Mouse (Mus musculus) liver, postnatal 0 days (tissue): ENCODE results near the gene Ankrd44. TPM values are rescaled to one million over a fixed set of nuclear protein-coding genes. Genes with fewer than 3 reads are reported as not detected.

ENCODE experiments used
- ATAC-seq: fragments of 200-750 bp; cut with Nextera tagmentation; 2 replicates; pipeline ENCODE4 v1.8.0; 2017; ENCODE audit warnings: mild to moderate bottlenecking, moderate library complexity
- DNase-seq: peaks from one replicate; pipeline ENCODE4 v3.0.0-alpha.2; 2016
- H3K27ac ChIP-seq: fragments of 300-500 bp; sonication (generic); 2 replicates; pipeline ENCODE4 v1.5.1; 2014; ENCODE audit warnings: antibody characterized with exemption, moderate library complexity, mild to moderate bottlenecking, low read depth
- H3K27me3 ChIP-seq: fragments of 300-500 bp; sonication (generic); 2 replicates; pipeline ENCODE4 v1.6.1; 2014; ENCODE audit warnings: low read length, control low read depth, mixed read lengths; ENCODE audit not compliant: insufficient read depth
- H3K36me3 ChIP-seq: fragments of 300-500 bp; sonication (generic); replicated peaks from 2 replicates; pipeline ENCODE4 v1.6.1; 2014; ENCODE audit warnings: mild to moderate bottlenecking, control low read depth, low read length, moderate library complexity, mixed read lengths; ENCODE audit not compliant: insufficient read depth
- H3K4me1 ChIP-seq: fragments of 300-500 bp; sonication (generic); 2 replicates; pipeline ENCODE4 v1.6.1; 2014; ENCODE audit warnings: antibody characterized with exemption, mild to moderate bottlenecking, control low read depth; ENCODE audit not compliant: insufficient read depth
- H3K4me2 ChIP-seq: fragments of 300-500 bp; sonication (generic); 2 replicates; pipeline ENCODE4 v1.6.1; 2014; ENCODE audit warnings: low read depth, mild to moderate bottlenecking, low read length, moderate library complexity, mixed read lengths
- H3K4me3 ChIP-seq: fragments of 300-500 bp; sonication (generic); 2 replicates; pipeline ENCODE4 v1.5.1; 2014; ENCODE audit warnings: low read depth, low read length
- H3K9ac ChIP-seq: fragments of 300-500 bp; sonication (generic); replicated peaks from 2 replicates; pipeline ENCODE4 v1.6.1; 2014; ENCODE audit warnings: mild to moderate bottlenecking, moderate library complexity
- H3K9me3 ChIP-seq: fragments of 300-500 bp; sonication (generic); 2 replicates; pipeline ENCODE4 v1.6.1; 2016; ENCODE audit warnings: mild to moderate bottlenecking, control low read depth, low read length, mixed read lengths
- CTCF ChIP-seq: sonication (generic); IDR thresholded peaks from 2 replicates; pipeline ENCODE4 v1.5.1; 2016; ENCODE audit warnings: antibody characterized with exemption, low read depth
- EP300 ChIP-seq: IDR thresholded peaks from 2 replicates; pipeline ENCODE4 v1.6.1; 2016; ENCODE audit warnings: antibody characterized with exemption, low read depth, mild to moderate bottlenecking
- WGBS: fragments of 180-500 bp; shearing (Covaris S2); extraction: QIAGEN DNeasy Blood & Tissue Kit; methylation state at CpG from one replicate; pipeline ENCODE4 v1.1.7; 2014; ENCODE audit not compliant: insufficient replicate concordance; 5-methylcytosine and 5-hydroxymethylcytosine counted together
- microRNA-seq: library from miRNA; unstranded; fragments of <30 nt; microRNA quantifications from one replicate; pipeline ENCODE4, GENCODE M21; 2016
- polyA plus RNA-seq: library from polyadenylated mRNA; unstranded; fragments of >200 nt; fragmentation: Nextera tagmentation; extraction: Ambion mirVana; gene quantifications from 2 replicates; pipeline ENCODE4 v1.2.1, GENCODE M21; 2015

Gene Ankrd44
- polyA plus RNA-seq, 1 experiment from 2014 or later: 4.7 TPM

DNA sequence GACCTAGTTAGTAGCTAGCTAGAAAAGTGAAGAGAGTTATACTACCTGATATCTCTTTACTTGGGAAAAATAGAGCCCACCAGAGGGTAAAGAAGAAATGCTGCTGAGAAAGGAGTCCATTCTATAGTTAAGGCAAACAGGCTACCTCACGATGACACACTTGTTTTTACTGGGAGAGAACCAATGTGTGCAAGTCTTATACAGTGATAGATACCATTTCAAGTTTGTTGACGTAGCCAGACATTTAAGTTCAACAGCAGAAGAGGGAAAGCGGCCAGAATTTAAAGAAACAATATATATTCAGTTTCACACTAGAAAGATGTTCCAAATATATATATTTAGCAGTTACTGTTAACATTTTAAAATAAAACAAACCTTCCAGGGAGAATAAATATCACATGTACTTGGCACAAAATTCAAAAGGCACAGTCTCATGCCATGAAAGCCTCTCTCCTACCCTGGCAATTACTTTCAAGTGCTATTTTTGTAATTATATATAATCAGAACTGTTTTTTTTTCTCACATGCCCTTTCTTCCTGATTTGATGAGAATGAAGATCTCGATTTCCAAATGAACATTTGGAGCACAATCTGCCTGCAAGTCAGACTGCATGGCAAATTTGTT, 328.5 kb downstream of the Ankrd44 start:
- TF ChIP-seq CTCF (no peak), EP300 (no peak)
- Histone ChIP-seq H3K27me3 (no peaks in the 10 kb centered on the region), H3K36me3 (no peaks in the 10 kb centered on the region), H3K4me1 (no peaks in the 10 kb centered on the region), H3K9me3 (no peaks in the 10 kb centered on the region), H3K4me2 (no peak overlapping the region), H3K4me3 (no peak overlapping the region), H3K27ac (no peak overlapping the region), H3K9ac (no peak overlapping the region)
- no peak for DNase-seq
- no peak for ATAC-seq
- 78% methylated on average over 4 of the region's 4 CpGs for WGBS

GRCm38 (mm10) chr1:54596151-54596550, 330.0 kb downstream of the Ankrd44 start:
- no peak overlapping the region for H3K27ac ChIP-seq
- no peaks in the 10 kb centered on the region for H3K36me3 ChIP-seq
- 80% methylated on average over 2 of the region's 2 CpGs for WGBS
- H3K4me3 ChIP-seq: no peak overlapping the region
- H3K9ac ChIP-seq: no peak overlapping the region
- H3K27me3 ChIP-seq: no peaks in the 10 kb centered on the region
- no peak overlapping the region for H3K4me2 ChIP-seq
- DNase-seq: no peak
- no peaks in the 10 kb centered on the region for H3K9me3 ChIP-seq
- ATAC-seq: no peak
- TF ChIP-seq CTCF (no peak), EP300 (no peak)
- no peaks in the 10 kb centered on the region for H3K4me1 ChIP-seq

Small RNA genes lying within 50 kb of the gene (microRNA-seq; reads per million reads assigned to microRNA genes)
- not detected for gene Gm24053

Other genes with a start within 250 kb of the Ankrd44 start
- gene Sf3b1, start 101.1 kb upstream of the Ankrd44 start, polyA plus RNA-seq: 101 and 117 TPM in 2 replicates
- gene Coq10b, start 126.4 kb upstream of the Ankrd44 start, polyA plus RNA-seq: 20.6 and 24.4 TPM in 2 replicates
- gene Hspe1, start 161.7 kb upstream of the Ankrd44 start, polyA plus RNA-seq: 513 and 558 TPM in 2 replicates
- 288 and 295 TPM in 2 replicates for gene Hspd1, start 161.9 kb upstream of the Ankrd44 start, polyA plus RNA-seq
- 40.1 and 42.2 TPM in 2 replicates for gene Mob4, start 204.8 kb upstream of the Ankrd44 start, polyA plus RNA-seq